Mouse (Mus musculus): ENCODE data around the gene Poc1b. TPM values are rescaled to one million over a fixed set of nuclear protein-coding genes. Genes with fewer than 3 reads are reported as not detected.

The Poc1b gene
- polyA plus RNA-seq, 1 experiment from 2014 or later: 12.2 TPM

DNA sequence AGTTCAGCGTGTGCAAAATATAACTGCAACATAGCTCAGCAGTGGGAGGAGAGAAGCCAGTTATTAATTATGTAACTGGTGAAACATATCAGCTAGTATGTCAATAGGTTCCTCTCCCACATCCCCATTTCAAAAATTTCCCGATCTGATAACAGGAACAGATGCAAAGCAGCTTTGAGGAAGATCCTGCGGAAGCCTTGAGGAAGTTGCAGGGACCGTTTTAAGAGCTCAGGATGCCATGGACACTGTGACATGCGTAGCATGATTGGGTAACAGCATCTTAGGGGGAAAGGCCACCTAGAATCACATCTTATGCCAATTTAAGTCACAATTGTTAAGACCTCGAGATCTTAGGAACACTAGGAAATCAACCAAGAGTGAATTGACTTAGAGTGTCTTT is 16.9 kb upstream of the Poc1b start:
- Histone ChIP-seq H3K4me1 (replicated peaks) (no peaks in the 10 kb centered on the region), H3K27ac (replicated peaks) (no peak overlapping the region), H3K4me2 (no peak overlapping the region), H3K4me3 (no peak overlapping the region), H3K9ac (no peak overlapping the region), H3K36me3 (no peaks in the 10 kb centered on the region), H3K27me3 (no peaks in the 10 kb centered on the region), H3K9me3 (no peaks in the 10 kb centered on the region)
- no peak for ATAC-seq (ENCODE audit: low read depth)
- 90% methylated on average over 6 of the region's 6 CpGs for WGBS

DNA sequence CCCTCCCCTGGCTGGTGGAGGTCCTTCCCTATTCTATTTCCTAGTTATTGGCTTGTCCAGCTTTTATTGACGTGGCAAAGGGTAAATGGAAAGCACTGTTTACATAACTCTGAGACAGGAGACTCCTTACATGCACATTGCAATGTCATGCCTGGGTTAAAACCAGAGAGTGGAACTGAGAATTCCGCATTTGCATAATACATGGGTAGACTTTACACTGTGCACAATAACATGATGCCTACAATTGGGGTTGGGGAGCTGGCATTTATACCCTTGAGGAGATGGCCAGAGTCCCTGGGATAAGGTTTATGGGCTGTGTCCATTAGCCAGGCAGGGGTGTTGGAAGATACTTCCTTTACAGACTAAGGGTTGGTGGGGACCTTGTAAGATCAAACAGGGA is 13.5 kb upstream of the Poc1b start:
- no peaks in the 10 kb centered on the region for H3K27me3 ChIP-seq
- H3K9ac ChIP-seq: no peak overlapping the region
- no peak overlapping the region for H3K4me2 ChIP-seq
- no peak for ATAC-seq (ENCODE audit: low read depth)
- H3K4me1 ChIP-seq (replicated peaks): no peaks in the 10 kb centered on the region
- no peaks in the 10 kb centered on the region for H3K9me3 ChIP-seq
- no peak overlapping the region for H3K27ac ChIP-seq (replicated peaks)
- 88% methylated on average over 2 of the region's 2 CpGs for WGBS
- H3K4me3 ChIP-seq: no peak overlapping the region
- no peaks in the 10 kb centered on the region for H3K36me3 ChIP-seq

DNA sequence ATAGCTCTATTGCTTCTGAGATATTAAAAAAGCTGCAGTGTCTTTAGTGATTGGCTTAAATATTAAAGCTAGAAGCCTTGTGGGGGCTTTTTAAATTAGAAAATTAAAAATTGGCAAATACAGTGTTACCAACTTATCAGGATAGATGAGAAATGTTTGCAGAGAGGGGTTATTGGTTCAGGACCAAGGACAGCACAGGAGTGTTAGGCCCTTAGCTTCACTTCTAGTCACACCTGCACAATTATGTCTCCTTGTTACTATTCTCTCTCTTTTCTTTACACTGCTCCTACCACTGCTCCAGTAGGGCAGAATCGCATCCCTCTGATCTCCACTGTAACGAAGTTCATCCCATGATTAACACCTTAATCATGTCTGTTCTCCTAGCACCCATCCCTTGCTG is 11.7 kb upstream of the Poc1b start:
- Histone ChIP-seq H3K4me1 (replicated peaks) (no peaks in the 10 kb centered on the region), H3K4me3 (no peak overlapping the region), H3K36me3 (no peaks in the 10 kb centered on the region), H3K9me3 (no peaks in the 10 kb centered on the region), H3K27me3 (no peaks in the 10 kb centered on the region), H3K27ac (replicated peaks) (no peak overlapping the region), H3K9ac (no peak overlapping the region), H3K4me2 (no peak overlapping the region)
- ATAC-seq (ENCODE audit: low read depth): no peak
- WGBS: 82% methylated on average over 2 of the region's 2 CpGs

DNA sequence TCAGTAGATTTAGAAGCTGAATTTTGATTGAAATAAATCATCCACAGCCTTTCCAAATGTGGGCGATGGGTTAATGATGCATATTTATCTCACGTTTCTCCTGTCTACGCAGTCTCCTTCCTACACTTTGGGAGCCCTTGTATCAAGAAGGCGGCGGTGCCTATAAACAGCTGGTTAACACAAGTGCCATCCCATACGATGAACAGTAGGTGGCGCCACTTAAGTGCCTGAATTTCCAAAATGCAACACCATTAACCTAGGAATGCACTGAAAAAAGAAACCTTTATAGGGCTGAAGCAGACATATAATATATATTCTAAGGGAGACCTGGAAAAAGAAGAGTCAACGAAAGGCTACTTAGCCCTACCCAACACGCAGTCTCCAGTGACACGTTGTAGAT is 9.5 kb upstream of the Poc1b start:
- Histone ChIP-seq H3K27me3 (no peaks in the 10 kb centered on the region), H3K4me1 (replicated peaks) (no peaks in the 10 kb centered on the region), H3K4me2 (no peak overlapping the region), H3K36me3 (no peaks in the 10 kb centered on the region), H3K9me3 (no peaks in the 10 kb centered on the region), H3K27ac (replicated peaks) (no peak overlapping the region), H3K9ac (no peak overlapping the region), H3K4me3 (no peak overlapping the region)
- WGBS: 79% methylated on average over 10 of the region's 10 CpGs
- ATAC-seq (ENCODE audit: low read depth): no peak

DNA sequence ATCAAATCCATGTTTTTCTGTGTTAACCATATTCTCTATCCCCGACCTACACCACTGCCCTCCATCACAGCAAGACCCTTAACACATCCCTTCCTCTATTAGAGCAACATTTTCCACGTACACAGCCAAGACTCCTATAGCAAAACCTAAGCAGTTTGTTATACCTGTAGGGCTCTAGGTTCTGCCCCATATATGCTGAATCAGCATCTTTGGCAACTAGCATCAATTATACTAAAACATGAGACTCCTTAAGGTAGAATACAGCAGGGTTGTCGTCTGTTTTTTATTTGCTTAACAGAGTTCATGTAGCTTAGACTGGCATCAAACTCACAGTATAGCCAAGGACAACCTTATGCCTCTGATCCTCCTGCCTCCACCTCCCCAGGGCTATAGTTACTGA is 1.3 kb upstream of the Poc1b start:
- H3K4me1 ChIP-seq (replicated peaks): peaks cover 30% of the 10 kb centered on the region
- no peak overlapping the region for H3K27ac ChIP-seq (replicated peaks)
- no peak for ATAC-seq (ENCODE audit: low read depth)
- H3K4me3 ChIP-seq: no peak overlapping the region
- 88% methylated on average over 3 of the region's 3 CpGs for WGBS
- no peaks in the 10 kb centered on the region for H3K27me3 ChIP-seq
- H3K9ac ChIP-seq: no peak overlapping the region
- 0 out of 2 replicates have a peak overlapping the region, but pooled peaks have one; percentile 91 for H3K4me2 ChIP-seq
- H3K36me3 ChIP-seq: peaks cover 17% of the 10 kb centered on the region
- no peaks in the 10 kb centered on the region for H3K9me3 ChIP-seq

DNA sequence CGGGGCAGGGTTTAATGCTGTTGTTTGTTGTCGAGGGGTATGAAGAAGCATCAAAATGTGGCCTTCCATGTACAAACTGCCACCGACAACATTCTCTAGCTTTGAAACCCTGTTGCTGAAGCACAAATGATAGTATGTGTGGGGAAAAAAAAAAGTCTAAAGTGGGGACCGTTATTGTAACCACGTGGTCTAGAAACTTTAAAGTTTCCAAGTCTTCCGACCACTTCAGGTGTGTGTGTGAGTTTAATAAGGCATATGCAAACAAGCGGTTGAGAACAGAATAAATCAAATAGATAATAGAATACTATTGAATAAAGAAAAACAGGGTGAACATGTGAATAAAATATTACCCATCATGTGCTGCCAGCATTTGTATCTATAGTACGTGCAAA is 529 bp upstream of the Poc1b start:
- peaks cover 34% of the 10 kb centered on the region for H3K4me1 ChIP-seq (replicated peaks)
- H3K27me3 ChIP-seq: no peaks in the 10 kb centered on the region
- ATAC-seq (ENCODE audit: low read depth): no peak
- H3K4me3 ChIP-seq: peak overlapping the region; percentile 95
- peak overlapping the region; percentile 95; the same call in 1 of the 2 replicates for H3K27ac ChIP-seq (replicated peaks)
- no peaks in the 10 kb centered on the region for H3K9me3 ChIP-seq
- H3K9ac ChIP-seq: peak overlapping the region; percentile 94
- peaks cover 21% of the 10 kb centered on the region for H3K36me3 ChIP-seq
- peak overlapping the region; percentile 91 for H3K4me2 ChIP-seq
- 34% methylated on average over 8 of the region's 8 CpGs for WGBS

DNA sequence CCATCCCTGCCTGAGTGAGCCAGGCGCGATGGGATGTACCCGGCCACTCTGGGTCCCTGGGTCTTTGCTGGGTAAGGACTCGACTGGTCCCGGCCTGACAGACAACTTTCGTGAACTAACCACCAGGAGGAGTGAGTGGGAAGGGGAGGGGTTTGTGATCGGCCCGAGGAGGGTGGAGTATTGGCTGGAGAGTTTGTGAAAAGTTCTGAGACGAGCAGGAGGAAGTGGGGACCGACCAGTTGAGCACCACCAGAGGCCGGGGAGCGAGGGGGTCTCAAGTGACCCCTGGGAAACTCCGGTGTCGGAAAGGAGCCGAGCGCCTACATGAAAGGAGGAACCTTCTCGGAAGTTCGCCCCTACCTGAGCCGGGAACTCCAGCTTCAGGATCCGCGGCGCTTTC is 1.1 kb downstream of the Poc1b start, which contains the start of gene Galnt4:
TSS of gene Galnt4 (plus strand) at position 196 of the 400 bp plus-strand sequence.
- H3K27ac ChIP-seq (replicated peaks): peak within 1 kb of the TSS; percentile 95
- peak within 1 kb of the TSS; percentile 91 for H3K4me2 ChIP-seq
- H3K4me1 ChIP-seq (replicated peaks): peaks cover 44% of the 10 kb centered on the region
- no peaks in the 10 kb centered on the region for H3K27me3 ChIP-seq
- peak within 1 kb of the TSS; percentile 95 for H3K4me3 ChIP-seq
- no peaks in the 10 kb centered on the region for H3K9me3 ChIP-seq
- ATAC-seq (ENCODE audit: low read depth): peak; percentile 57
- peaks cover 21% of the 10 kb centered on the region for H3K36me3 ChIP-seq
- H3K9ac ChIP-seq: peak within 1 kb of the TSS; percentile 94
- WGBS: under 1% methylated on average over 22 of the region's 22 CpGs

DNA sequence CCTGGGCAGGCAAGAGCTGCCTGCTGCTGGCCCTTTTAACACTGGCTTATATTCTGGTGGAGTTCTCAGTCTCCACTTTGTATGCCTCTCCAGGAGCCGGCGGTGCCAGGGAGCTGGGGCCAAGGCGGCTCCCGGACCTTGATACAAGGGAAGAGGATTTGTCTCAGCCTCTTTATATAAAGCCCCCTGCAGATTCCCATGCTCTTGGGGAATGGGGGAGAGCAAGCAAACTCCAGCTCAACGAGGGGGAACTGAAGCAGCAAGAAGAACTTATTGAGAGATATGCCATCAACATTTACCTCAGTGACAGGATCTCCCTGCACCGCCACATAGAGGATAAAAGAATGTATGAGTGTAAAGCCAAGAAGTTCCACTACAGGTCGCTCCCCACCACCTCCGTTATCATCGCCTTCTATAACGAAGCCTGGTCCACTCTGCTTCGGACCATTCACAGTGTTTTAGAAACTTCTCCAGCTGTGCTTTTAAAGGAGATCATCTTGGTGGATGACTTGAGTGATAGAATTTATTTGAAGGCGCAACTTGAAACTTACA is 1.7 kb downstream of the Poc1b start:
- H3K4me1 ChIP-seq (replicated peaks): peaks cover 48% of the 10 kb centered on the region
- peak overlapping the region; percentile 91 for H3K4me2 ChIP-seq
- ATAC-seq (ENCODE audit: low read depth): no peak
- WGBS: 41% methylated on average over 12 of the region's 12 CpGs
- H3K9ac ChIP-seq: peak overlapping the region; percentile 94
- no peaks in the 10 kb centered on the region for H3K9me3 ChIP-seq
- peak overlapping the region; percentile 95 for H3K4me3 ChIP-seq
- no peak overlapping the region for H3K27ac ChIP-seq (replicated peaks)
- H3K27me3 ChIP-seq: no peaks in the 10 kb centered on the region
- H3K36me3 ChIP-seq: peaks cover 21% of the 10 kb centered on the region

DNA sequence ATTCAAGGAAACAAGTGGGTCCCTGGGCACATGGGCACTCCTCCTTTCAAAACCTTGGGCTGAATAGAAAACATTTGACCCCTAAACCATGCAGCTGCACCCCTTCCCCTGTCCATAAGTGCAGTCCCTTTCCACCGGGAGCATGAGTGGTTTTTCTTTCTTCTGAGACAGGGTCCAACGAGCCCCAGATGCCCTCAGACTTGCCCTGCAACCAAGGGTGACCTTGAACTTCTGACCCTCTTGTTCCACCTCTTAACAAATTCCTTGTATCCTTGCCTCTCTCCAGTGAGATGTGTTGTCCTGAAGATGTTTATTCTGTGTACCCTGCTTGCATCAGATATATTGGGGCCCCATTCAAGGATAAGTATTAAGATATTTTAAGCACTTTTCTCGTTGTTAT is 6.7 kb downstream of the Poc1b start:
- H3K9me3 ChIP-seq: no peaks in the 10 kb centered on the region
- peaks cover 21% of the 10 kb centered on the region for H3K36me3 ChIP-seq
- WGBS: 48% methylated on average over 3 of the region's 3 CpGs
- H3K27me3 ChIP-seq: no peaks in the 10 kb centered on the region
- H3K9ac ChIP-seq: no peak overlapping the region
- H3K4me1 ChIP-seq (replicated peaks): peaks cover 44% of the 10 kb centered on the region
- no peak overlapping the region for H3K27ac ChIP-seq (replicated peaks)
- no peak for ATAC-seq (ENCODE audit: low read depth)
- H3K4me3 ChIP-seq: no peak overlapping the region
- no peak overlapping the region for H3K4me2 ChIP-seq

DNA sequence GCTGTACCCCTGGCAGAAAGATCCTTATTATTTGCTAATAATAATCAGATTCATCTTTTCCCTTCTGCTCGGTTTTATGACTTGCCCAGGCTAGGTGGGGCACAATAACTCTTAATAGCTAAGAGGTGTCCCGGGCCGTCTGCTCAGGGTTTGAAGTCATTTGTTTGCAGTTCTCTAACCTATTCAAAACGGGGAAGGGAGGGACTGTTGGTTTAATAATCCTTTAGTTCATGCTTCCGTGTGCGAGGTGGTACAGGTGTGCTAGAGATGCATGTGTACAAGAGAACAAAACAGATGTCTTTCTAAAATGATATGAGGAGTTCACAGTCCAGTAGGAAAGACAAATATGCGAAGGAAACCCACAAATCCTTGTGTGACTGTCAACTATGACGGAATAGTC is 7.5 kb downstream of the Poc1b start:
- Histone ChIP-seq H3K4me2 (no peak overlapping the region), H3K27me3 (no peaks in the 10 kb centered on the region), H3K4me3 (no peak overlapping the region), H3K4me1 (replicated peaks) (peaks cover 37% of the 10 kb centered on the region), H3K27ac (replicated peaks) (no peak overlapping the region), H3K9me3 (no peaks in the 10 kb centered on the region), H3K9ac (no peak overlapping the region), H3K36me3 (peaks cover 16% of the 10 kb centered on the region)
- no peak for ATAC-seq (ENCODE audit: low read depth)
- WGBS: 81% methylated on average over 8 of the region's 8 CpGs

DNA sequence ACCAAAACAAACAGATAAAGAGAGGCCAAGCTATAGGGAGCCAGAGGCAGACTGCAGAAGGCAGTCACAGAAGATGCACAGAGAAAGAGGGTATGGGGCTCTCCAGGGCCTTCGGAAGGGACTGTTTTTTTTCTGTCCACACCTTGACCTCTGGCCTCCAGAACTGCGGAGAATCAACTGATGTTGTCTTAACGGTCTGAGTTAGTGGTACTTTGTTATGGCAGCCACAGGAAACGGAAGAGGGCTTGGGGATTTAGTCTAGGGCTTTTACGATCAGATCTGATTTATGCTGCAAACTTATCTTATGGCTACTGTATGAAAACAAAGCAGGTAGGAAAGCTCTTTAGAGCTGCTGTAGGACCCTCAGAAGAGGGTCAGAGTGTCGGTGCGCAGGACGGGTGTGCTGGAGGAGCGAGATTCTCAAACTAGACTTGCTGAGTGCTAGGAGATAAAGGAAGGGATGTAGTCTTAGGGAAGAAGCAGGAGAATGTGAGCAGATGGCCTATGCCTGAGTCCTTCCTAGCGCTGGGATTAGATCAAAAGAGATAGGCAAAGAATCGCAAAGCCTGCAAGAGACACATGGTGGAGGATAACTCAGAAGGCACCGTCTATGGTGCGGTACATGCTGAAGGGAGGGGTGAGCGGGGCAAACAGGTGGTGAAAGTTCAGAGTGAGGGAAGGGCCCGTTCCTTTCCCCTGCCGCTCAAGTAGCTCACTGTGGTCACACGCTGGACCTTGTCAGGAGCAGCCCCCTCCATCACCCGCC is 8.8 kb downstream of the Poc1b start:
- H3K4me2 ChIP-seq: no peak overlapping the region
- H3K27ac ChIP-seq (replicated peaks): no peak overlapping the region
- H3K4me3 ChIP-seq: no peak overlapping the region
- WGBS: 52% methylated on average over 18 of the region's 18 CpGs
- H3K4me1 ChIP-seq (replicated peaks): peaks cover 32% of the 10 kb centered on the region; the same call in 1 of the 2 replicates
- H3K36me3 ChIP-seq: peaks cover 4% of the 10 kb centered on the region; the same call in 1 of the 2 replicates
- no peak for ATAC-seq (ENCODE audit: low read depth)
- H3K9me3 ChIP-seq: no peaks in the 10 kb centered on the region
- H3K27me3 ChIP-seq: no peaks in the 10 kb centered on the region
- H3K9ac ChIP-seq: no peak overlapping the region

DNA sequence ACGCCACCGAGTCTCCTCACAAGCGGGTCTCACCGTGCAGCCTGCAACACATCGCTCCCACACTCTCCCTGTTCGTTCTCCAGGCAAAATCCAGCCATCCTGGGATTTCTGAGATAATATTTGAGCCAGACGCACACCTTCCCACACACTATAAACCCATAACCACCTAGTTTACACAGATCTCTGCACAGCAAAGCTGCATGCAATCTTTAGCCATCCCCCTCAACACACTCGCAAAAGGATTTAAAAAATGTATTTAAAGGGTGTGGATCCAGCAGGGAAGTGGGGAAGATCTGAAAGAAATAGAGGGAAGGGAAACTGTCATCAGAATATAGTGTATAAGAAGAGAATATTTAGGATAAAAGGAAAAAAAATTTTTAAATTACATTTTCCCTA is 9.4 kb downstream of the Poc1b start:
- no peaks in the 10 kb centered on the region for H3K27me3 ChIP-seq
- no peak overlapping the region for H3K9ac ChIP-seq
- WGBS: 67% methylated on average over 8 of the region's 8 CpGs
- H3K36me3 ChIP-seq: no peaks in the 10 kb centered on the region
- H3K4me3 ChIP-seq: no peak overlapping the region
- peaks cover 28% of the 10 kb centered on the region; the same call in 1 of the 2 replicates for H3K4me1 ChIP-seq (replicated peaks)
- H3K9me3 ChIP-seq: no peaks in the 10 kb centered on the region
- no peak overlapping the region for H3K4me2 ChIP-seq
- no peak overlapping the region for H3K27ac ChIP-seq (replicated peaks)
- ATAC-seq (ENCODE audit: low read depth): no peak
